Mouse (Mus musculus) lung, adult 2 months (tissue): ENCODE results near the gene Gm3417.
"Not testable (repeated sequence)": the region's sequence is repeated elsewhere in the genome, so short reads cannot be mapped to it uniquely, and the experiment has no call there.

ENCODE experiments used
- CTCF ChIP-seq: fragments of 200-500 bp; IDR thresholded peaks from 2 replicates; pipeline ENCODE4 v1.5.1; 2011; ENCODE audit warnings: mild to moderate bottlenecking, low read length, control low read depth; ENCODE audit not compliant: insufficient read depth
- POLR2A ChIP-seq: fragments of 200-500 bp; IDR thresholded peaks from 2 replicates; pipeline ENCODE4 v1.6.1; 2011; ENCODE audit warnings: low read depth, mild to moderate bottlenecking, control low read depth, low read length, borderline replicate concordance; ENCODE audit errors: extremely low read depth

DNA sequence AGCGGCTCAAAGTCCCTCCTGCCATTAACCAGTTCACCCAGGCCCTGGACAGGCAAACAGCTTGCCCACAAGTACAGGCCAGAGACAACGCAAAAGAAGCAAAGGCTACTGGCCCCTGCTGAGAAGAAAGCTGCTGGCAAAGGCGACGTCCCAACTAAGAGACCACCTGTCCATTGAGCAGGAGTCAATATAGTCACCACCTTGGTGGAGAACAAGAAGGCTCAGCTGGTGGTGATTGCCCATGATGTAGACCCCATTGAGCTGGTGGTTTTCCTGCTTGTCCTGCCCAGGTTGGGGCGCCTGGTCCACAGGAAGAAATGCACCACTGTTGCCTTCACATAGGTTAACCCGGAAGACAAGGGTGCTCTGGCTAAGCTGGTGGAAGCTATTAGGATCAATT is 36.4 kb downstream of the Gm3417 start:
- not testable (repeated sequence) for TF ChIP-seq POLR2A, CTCF
